Mouse (Mus musculus) embryonic facial prominence, embryonic 14.5 days (tissue): ENCODE results near the gene Abhd16b. TPM values are rescaled to one million over a fixed set of nuclear protein-coding genes. Genes with fewer than 3 reads are reported as not detected.

Experiments used
- ATAC-seq: fragments of 200-750 bp; cut with Nextera tagmentation; 2 replicates; pipeline ENCODE4 v1.8.0; 2017; ENCODE audit warnings: low read depth, moderate number of reproducible peaks, moderate TSS enrichment
- DNase-seq: peaks from one replicate; pipeline ENCODE4 v3.0.0-alpha.2; 2015; ENCODE audit warnings: low spot score
- H3K27ac ChIP-seq: fragments of 300-500 bp; sonication (generic); replicated peaks from 2 replicates; pipeline ENCODE4 v1.5.1; 2014; ENCODE audit warnings: low read depth, mild to moderate bottlenecking, low read length, moderate library complexity
- H3K27me3 ChIP-seq: fragments of 300-500 bp; sonication (generic); replicated peaks from 2 replicates; pipeline ENCODE4 v1.6.1; 2014; ENCODE audit warnings: low read length; ENCODE audit not compliant: control insufficient read depth, insufficient read depth
- H3K36me3 ChIP-seq: fragments of 300-500 bp; sonication (generic); 2 replicates; pipeline ENCODE4 v1.6.1; 2014; ENCODE audit warnings: low read length, mixed read lengths; ENCODE audit not compliant: control insufficient read depth, insufficient read depth
- H3K4me1 ChIP-seq: fragments of 300-500 bp; sonication (generic); 2 replicates; pipeline ENCODE4 v1.6.1; 2014; ENCODE audit warnings: antibody characterized with exemption, low read length; ENCODE audit not compliant: control insufficient read depth, insufficient read depth
- H3K4me2 ChIP-seq: fragments of 300-500 bp; sonication (generic); 2 replicates; pipeline ENCODE4 v1.6.1; 2014; ENCODE audit warnings: low read depth, mild to moderate bottlenecking, low read length, moderate library complexity, mixed read lengths
- H3K4me3 ChIP-seq: fragments of 300-500 bp; sonication (generic); 2 replicates; pipeline ENCODE4 v1.5.1; 2014; ENCODE audit warnings: low read depth, mild to moderate bottlenecking, low read length
- H3K9ac ChIP-seq: fragments of 300-500 bp; sonication (generic); 2 replicates; pipeline ENCODE4 v1.6.1; 2014; ENCODE audit warnings: low read depth, mild to moderate bottlenecking, low read length, moderate library complexity, mixed read lengths
- H3K9me3 ChIP-seq: fragments of 300-500 bp; sonication (generic); 2 replicates; pipeline ENCODE4 v1.6.1; 2016; ENCODE audit warnings: low read length; ENCODE audit not compliant: control insufficient read depth
- WGBS: fragments of 180-500 bp; shearing (Covaris S2); extraction: QIAGEN DNeasy Blood & Tissue Kit; methylation state at CpG from one replicate; pipeline ENCODE4 v1.1.7; 2014; 5-methylcytosine and 5-hydroxymethylcytosine counted together
- polyA plus RNA-seq: library from polyadenylated mRNA; unstranded; fragments of >200 nt; fragmentation: Nextera tagmentation; extraction: Ambion mirVana; gene quantifications from 2 replicates; pipeline ENCODE4 v1.2.1, GENCODE M21; 2014

Gene Abhd16b
- polyA plus RNA-seq = 0.21 and 0.22 TPM in 2 replicates

DNA sequence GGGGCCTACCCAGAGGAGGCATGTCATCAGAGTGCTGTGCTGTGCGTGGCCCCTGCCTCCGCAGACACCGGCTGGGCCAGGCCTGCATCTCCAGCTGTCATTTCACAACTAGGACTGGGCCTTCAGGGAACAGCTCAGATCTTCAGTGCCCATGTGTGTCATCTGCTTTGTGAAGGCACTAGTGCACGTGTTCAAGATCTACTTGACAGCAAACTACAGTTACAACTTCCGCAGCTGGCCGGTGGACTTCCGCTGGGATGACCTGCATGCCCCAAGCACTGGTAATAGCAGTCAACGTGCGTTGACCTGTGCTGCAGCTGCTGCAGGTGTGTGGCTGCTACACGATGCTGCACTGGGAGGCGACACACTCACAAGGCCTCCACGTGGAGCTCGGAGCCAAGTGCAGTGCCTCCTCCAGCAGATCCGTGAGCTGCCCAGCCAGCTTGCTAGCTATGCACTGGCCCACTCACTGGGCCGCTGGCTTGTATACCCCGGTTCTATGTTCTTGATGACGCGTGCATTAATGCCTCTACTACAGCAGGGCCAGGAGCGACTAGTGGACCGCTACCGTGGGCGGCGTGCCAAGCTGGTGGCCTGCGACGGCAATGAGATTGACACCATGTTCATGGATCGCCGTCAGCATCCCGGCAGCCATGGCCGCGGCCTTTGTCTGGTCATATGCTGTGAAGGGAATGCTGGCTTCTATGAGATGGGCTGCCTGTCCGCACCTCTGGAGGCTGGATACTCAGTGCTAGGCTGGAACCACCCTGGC lies at the start of gene Abhd16b:
TSS of gene Abhd16b (plus strand) at position 51 of the 772 bp plus-strand sequence.
- DNase-seq (no peak), ATAC-seq (no peak)
- no peaks in the 10 kb centered on the region for H3K27me3 ChIP-seq
- WGBS = 79% methylated on average over 29 of the region's 31 CpGs
- no peak within 1 kb of the TSS for H3K27ac ChIP-seq
- no peak within 1 kb of the TSS for H3K9ac ChIP-seq
- peaks cover 5% of the 10 kb centered on the region; the same call in 1 of the 2 replicates for H3K4me1 ChIP-seq
- H3K9me3 ChIP-seq = no peaks in the 10 kb centered on the region
- H3K4me2 ChIP-seq = no peak within 1 kb of the TSS
- H3K4me3 ChIP-seq = no peak within 1 kb of the TSS
- no peaks in the 10 kb centered on the region for H3K36me3 ChIP-seq

DNA sequence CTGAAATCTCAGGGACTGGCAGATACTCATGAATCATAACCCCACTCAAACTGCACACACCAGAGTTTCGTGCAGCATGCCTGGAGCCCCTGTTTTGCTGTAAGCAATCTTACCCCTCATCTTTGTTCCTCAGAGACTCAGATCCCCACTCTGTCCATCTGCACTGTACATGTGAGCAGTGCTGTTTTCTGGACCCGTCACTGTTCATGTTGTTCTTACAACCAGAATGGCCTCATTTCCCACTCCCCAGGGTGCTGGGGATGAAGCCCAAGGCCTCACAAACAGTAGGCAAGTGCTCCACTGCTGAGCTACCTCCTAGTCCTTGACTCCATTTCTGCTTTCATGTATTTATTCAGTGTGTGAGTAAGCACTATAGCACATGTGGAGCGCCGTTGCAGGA lies 40.8 kb upstream of the Abhd16b start:
- Histone ChIP-seq H3K4me1 (no peaks in the 10 kb centered on the region), H3K27me3 (peaks cover 5% of the 10 kb centered on the region), H3K27ac (no peak overlapping the region), H3K36me3 (no peaks in the 10 kb centered on the region), H3K4me2 (no peak overlapping the region), H3K9ac (no peak overlapping the region), H3K9me3 (no peaks in the 10 kb centered on the region), H3K4me3 (no peak overlapping the region)
- DNase-seq (no peak), ATAC-seq (no peak)
- WGBS = 63% methylated on average over 4 of the region's 4 CpGs

- Histone ChIP-seq H3K9me3 (no peaks in the 10 kb centered on the region), H3K27ac (no peak overlapping the region), H3K36me3 (no peaks in the 10 kb centered on the region), H3K4me1 (0 out of 2 replicates have a peak, but pooled peaks cover under 1% of the 10 kb centered on the region), H3K4me3 (no peak overlapping the region), H3K27me3 (peaks cover 16% of the 10 kb centered on the region), H3K9ac (no peak overlapping the region), H3K4me2 (no peak overlapping the region)
- ATAC-seq = no peak
- no peak for DNase-seq
- 33% methylated on average over 1 of the region's 1 CpGs for WGBS
These were observed 39.7 kb upstream of the Abhd16b start for GRCm38 (mm10) chr2:181453274-181453673.

DNA sequence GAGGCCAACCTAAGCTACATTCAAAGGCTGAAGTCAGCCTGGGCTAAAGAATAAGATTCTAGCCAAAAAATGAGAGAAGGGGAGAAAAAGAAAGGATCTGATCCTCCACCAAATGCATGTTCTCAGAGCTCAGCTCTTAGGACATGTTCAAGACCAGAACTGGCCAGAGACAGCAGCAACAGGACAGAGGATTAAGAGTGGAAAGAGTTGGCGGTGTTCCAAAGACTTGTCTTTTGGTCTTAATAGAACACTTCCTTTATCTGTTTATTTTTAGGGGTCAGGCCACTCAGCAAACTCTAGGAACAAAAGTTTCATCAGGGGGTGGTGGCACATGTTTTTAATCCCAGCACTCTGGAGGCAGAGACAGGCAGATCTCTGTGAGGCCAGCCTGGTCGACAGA lies 37.1 kb upstream of the Abhd16b start:
- 0 out of 2 replicates have a peak, but pooled peaks cover 3% of the 10 kb centered on the region for H3K4me1 ChIP-seq
- ATAC-seq (no peak), DNase-seq (no peak)
- H3K9me3 ChIP-seq = no peaks in the 10 kb centered on the region
- H3K9ac ChIP-seq = no peak overlapping the region
- WGBS = 77% methylated on average over 2 of the region's 2 CpGs
- no peak overlapping the region for H3K4me3 ChIP-seq
- no peak overlapping the region for H3K27ac ChIP-seq
- no peaks in the 10 kb centered on the region for H3K36me3 ChIP-seq
- H3K27me3 ChIP-seq = peaks cover 38% of the 10 kb centered on the region
- H3K4me2 ChIP-seq = no peak overlapping the region

- no peak overlapping the region for H3K9ac ChIP-seq
- no peak for DNase-seq
- H3K27me3 ChIP-seq = peaks cover 44% of the 10 kb centered on the region
- H3K9me3 ChIP-seq = no peaks in the 10 kb centered on the region
- no peak overlapping the region for H3K27ac ChIP-seq
- H3K4me2 ChIP-seq = peak overlapping the region; percentile 100
- no peaks in the 10 kb centered on the region for H3K36me3 ChIP-seq
- 0 out of 2 replicates have a peak, but pooled peaks cover 3% of the 10 kb centered on the region for H3K4me1 ChIP-seq
- ATAC-seq = no peak
- peak overlapping the region; percentile 81 for H3K4me3 ChIP-seq
- 3% methylated on average over 15 of the region's 15 CpGs for WGBS
These were observed 35.2 kb upstream of the Abhd16b start for GRCm38 (mm10) chr2:181457831-181458230.

- Histone ChIP-seq H3K9me3 (no peaks in the 10 kb centered on the region), H3K9ac (peak overlapping the region; percentile 72), H3K4me3 (peak overlapping the region; percentile 81), H3K36me3 (no peaks in the 10 kb centered on the region), H3K4me1 (0 out of 2 replicates have a peak, but pooled peaks cover 3% of the 10 kb centered on the region), H3K4me2 (peak overlapping the region; percentile 100), H3K27me3 (peaks cover 44% of the 10 kb centered on the region), H3K27ac (no peak overlapping the region; the same call in 1 of the 2 replicates)
- WGBS = under 1% methylated on average over 36 of the region's 72 CpGs
- no peak for DNase-seq
- ATAC-seq = no peak
These were observed 34.4 kb upstream of the Abhd16b start for GRCm38 (mm10) chr2:181458411-181459152.

DNA sequence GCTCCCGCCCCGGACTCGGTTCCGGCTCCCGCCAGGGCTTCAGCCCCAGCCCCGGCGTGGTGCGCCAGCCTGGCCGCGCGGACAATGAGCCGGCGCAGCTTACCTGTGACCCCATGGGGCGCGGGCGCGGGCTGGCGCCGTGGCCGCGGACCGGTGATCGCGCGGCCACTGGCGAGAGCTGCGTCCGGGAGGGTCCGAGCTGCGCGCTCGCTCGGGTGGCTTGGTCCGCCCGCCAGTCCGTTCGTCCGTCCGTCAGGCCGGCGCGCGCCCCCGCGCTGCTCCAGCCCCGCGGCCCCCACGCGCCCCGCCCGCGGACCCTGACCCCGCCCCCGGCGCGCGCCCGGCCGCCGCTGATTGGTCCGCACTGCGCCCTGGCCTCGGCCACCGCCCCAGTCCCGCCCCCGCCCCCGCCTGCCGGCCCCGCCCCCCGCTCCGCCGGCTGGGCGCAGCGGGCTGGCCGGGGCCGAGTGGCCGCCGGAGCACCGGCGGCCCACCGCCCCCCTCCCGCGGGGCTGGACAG lies 33.8 kb upstream of the Abhd16b start, which contains the start of gene Zbtb46:
TSS of gene Zbtb46 (minus strand) at position 274 of the 520 bp plus-strand sequence.
- H3K4me2 ChIP-seq = peak within 1 kb of the TSS; percentile 100
- peak; percentile 93 for ATAC-seq
- peak within 1 kb of the TSS; percentile 72 for H3K9ac ChIP-seq
- 0 out of 2 replicates have a peak, but pooled peaks cover 3% of the 10 kb centered on the region for H3K4me1 ChIP-seq
- H3K27ac ChIP-seq = no peak within 1 kb of the TSS; the same call in 1 of the 2 replicates
- peaks cover 44% of the 10 kb centered on the region for H3K27me3 ChIP-seq
- WGBS = no CpG with 5 or more reads among the region's 83 CpGs
- DNase-seq = peak; percentile 74
- H3K36me3 ChIP-seq = no peaks in the 10 kb centered on the region
- H3K4me3 ChIP-seq = peak within 1 kb of the TSS; percentile 81
- no peaks in the 10 kb centered on the region for H3K9me3 ChIP-seq
